Mouse (Mus musculus) cerebellum, adult 2 months (tissue): ENCODE results near the gene Fam71e1.

ENCODE experiments used
- CTCF ChIP-seq: fragments of 200-500 bp; IDR thresholded peaks from 2 replicates; pipeline ENCODE4 v1.5.1; 2011; ENCODE audit warnings: low read depth, mild to moderate bottlenecking, control low read depth, low read length, moderate library complexity, borderline replicate concordance; ENCODE audit not compliant: insufficient read depth
- POLR2A ChIP-seq: fragments of 200-500 bp; IDR thresholded peaks from 2 replicates; pipeline ENCODE4 v1.6.1; 2011; ENCODE audit warnings: low read length, control low read depth, borderline replicate concordance; ENCODE audit not compliant: insufficient read depth

DNA sequence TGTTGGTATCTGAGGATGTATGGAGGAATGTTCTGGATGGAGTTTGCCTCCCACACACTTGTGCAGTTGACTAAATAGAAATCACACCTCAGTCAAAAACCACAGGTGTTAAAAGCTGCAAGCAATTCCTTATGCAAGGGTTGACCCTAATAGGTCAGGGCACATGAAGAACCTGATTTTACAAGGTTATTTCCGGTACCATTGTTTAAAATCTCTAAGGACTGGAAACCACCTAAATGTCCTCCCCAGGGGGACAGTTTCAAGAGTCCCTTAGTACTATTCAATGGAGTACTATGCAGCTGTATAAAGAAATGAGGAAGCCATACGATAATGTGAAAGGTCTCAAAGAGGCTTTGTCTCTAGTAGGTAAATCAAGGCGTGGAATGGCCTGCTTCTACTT is 49.9 kb downstream of the Fam71e1 start:
- TF ChIP-seq CTCF (no peak), POLR2A (no peak)
